Mouse (Mus musculus) megakaryocyte, embryonic 14.5 days (primary cell): Measurements from ENCODE around the gene Cxcl13. TPM values are rescaled to one million over a fixed set of nuclear protein-coding genes. Genes with fewer than 3 reads are reported as not detected.
"Not testable (repeated sequence)": the region's sequence is repeated elsewhere in the genome, so short reads cannot be mapped to it uniquely, and the experiment has no call there.

ENCODE experiments used
- H3K27me3 ChIP-seq: replicated peaks from 2 replicates; pipeline ENCODE3; 2012; ENCODE audit warnings: inconsistent platforms
- H3K36me3 ChIP-seq: replicated peaks from 2 replicates; pipeline ENCODE3; 2012; ENCODE audit warnings: low read length, inconsistent platforms, mixed read lengths
- H3K4me1 ChIP-seq: 2 replicates; pipeline ENCODE4 v1.6.1; 2012; ENCODE audit warnings: inconsistent platforms
- H3K4me3 ChIP-seq: replicated peaks from 2 replicates; pipeline ENCODE3; 2012; ENCODE audit warnings: moderate library complexity, mild to moderate bottlenecking, inconsistent platforms
- H3K9me3 ChIP-seq: 2 replicates; pipeline ENCODE4 v1.6.1; 2012; ENCODE audit warnings: inconsistent platforms
- FLI1 ChIP-seq: IDR thresholded peaks from 2 replicates; pipeline ENCODE4 v1.6.1; 2012; ENCODE audit warnings: low read length, inconsistent platforms, mixed read lengths
- GATA1 ChIP-seq: IDR thresholded peaks from 3 replicates; pipeline ENCODE4 v1.6.1; 2012; ENCODE audit warnings: mixed read lengths, low read length, inconsistent platforms, borderline replicate concordance
- polyA plus RNA-seq: library from polyadenylated mRNA; stranded (reverse); fragments of >175 nt; gene quantifications from 2 replicates; pipeline ENCODE4 v1.2.3, GENCODE M21; 2012; ENCODE audit warnings: low replicate concordance; ENCODE audit not compliant: insufficient read depth

Gene Cxcl13
- polyA plus RNA-seq, 1 experiment, result not detected

DNA sequence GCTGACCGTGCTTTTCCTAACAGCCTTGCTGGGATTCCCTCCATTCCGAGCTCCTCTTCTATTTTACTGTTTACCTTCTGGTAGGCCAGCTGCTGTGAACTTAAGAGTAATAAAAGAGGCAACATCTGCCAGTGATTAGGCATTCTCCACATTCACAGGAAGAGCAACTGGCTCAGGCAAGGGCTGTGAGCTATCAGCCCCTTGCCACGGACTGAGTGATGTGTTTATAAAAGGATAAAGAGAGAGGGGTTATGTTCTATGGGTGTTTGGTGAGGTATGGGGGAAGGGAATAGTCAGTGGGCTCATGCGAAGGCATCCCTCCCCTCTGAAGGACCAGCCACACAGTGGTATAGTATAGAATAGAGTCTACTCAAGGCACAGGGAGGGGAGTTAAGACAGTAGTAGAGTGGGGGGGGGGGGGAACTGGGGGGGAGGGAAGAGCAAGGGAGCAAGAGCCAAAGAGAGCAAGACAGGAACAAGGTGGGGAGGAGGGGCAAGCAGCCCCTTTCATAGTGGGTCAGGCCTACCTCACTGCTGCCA, 16.0 kb upstream of the Cxcl13 start:
- Histone ChIP-seq H3K9me3 (peaks cover 4% of the 10 kb centered on the region; the same call in 1 of the 2 replicates), H3K4me1 (no peaks in the 10 kb centered on the region), H3K27me3 (no peaks in the 10 kb centered on the region), H3K4me3 (no peak overlapping the region), H3K36me3 (no peaks in the 10 kb centered on the region)
- no peak for TF ChIP-seq FLI1
- TF ChIP-seq GATA1, result no peak

GRCm38 (mm10) chr5:95941562-95941961, 15.2 kb upstream of the Cxcl13 start:
- Histone ChIP-seq H3K4me1 (no peaks in the 10 kb centered on the region), H3K36me3 (no peaks in the 10 kb centered on the region), H3K9me3 (peaks cover 4% of the 10 kb centered on the region; the same call in 1 of the 2 replicates), H3K27me3 (peaks cover 2% of the 10 kb centered on the region), H3K4me3 (no peak overlapping the region)
- TF ChIP-seq FLI1 (no peak), GATA1 (no peak)

DNA sequence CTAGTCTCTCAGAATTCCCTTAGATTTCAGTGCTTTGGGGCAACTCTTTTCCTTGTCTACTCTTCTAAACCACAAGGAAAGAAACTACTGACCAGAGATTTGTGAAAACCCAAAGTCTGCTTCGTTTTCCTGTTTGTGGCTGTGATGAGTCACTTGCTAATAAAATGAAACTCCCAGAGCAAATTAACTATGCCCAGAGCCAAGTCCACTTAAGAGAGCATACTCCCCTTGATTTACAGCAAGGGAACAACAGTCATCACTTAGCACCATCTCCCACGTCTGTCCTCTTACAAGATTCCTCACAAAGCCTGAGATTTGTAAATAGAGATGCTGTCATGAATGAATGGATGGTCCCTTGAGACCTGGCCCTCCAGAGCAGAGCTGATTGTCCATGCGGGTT, 11.6 kb upstream of the Cxcl13 start:
- H3K4me1 ChIP-seq, result no peaks in the 10 kb centered on the region
- peaks cover 2% of the 10 kb centered on the region for H3K27me3 ChIP-seq
- H3K9me3 ChIP-seq, result no peaks in the 10 kb centered on the region; the same call in 1 of the 2 replicates
- no peaks in the 10 kb centered on the region for H3K36me3 ChIP-seq
- TF ChIP-seq GATA1, result no peak
- no peak for TF ChIP-seq FLI1
- H3K4me3 ChIP-seq, result no peak overlapping the region

GRCm38 (mm10) chr5:95946344-95946743, 10.4 kb upstream of the Cxcl13 start:
- Histone ChIP-seq H3K36me3 (no peaks in the 10 kb centered on the region), H3K9me3 (no peaks in the 10 kb centered on the region; the same call in 1 of the 2 replicates), H3K27me3 (peaks cover 2% of the 10 kb centered on the region), H3K4me1 (no peaks in the 10 kb centered on the region), H3K4me3 (no peak overlapping the region)
- no peak for TF ChIP-seq FLI1
- no peak for TF ChIP-seq GATA1

DNA sequence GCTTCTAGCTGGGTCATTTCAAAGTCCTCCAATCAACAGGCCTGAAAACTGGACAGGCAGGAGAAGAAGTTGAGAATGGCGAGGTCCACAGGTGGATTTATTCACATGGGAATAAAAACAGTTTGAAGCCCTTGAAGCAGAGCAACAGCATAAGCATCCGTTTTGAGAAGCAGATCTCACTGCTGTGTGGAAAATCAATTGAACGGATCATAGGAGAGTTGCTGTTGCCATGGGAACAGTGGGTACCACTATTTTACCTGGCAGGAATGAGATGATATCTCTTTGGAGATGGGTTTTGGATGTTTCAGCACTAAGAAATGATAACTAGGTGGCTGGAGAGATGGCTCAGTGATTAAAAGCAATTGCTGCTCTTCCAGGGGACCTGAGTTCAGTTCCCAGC, 8.1 kb upstream of the Cxcl13 start:
- TF ChIP-seq FLI1 (no peak), GATA1 (no peak)
- H3K9me3 ChIP-seq, result no peaks in the 10 kb centered on the region; the same call in 1 of the 2 replicates
- no peaks in the 10 kb centered on the region for H3K36me3 ChIP-seq
- no peak overlapping the region for H3K4me3 ChIP-seq
- peaks cover 2% of the 10 kb centered on the region for H3K27me3 ChIP-seq
- no peaks in the 10 kb centered on the region for H3K4me1 ChIP-seq

DNA sequence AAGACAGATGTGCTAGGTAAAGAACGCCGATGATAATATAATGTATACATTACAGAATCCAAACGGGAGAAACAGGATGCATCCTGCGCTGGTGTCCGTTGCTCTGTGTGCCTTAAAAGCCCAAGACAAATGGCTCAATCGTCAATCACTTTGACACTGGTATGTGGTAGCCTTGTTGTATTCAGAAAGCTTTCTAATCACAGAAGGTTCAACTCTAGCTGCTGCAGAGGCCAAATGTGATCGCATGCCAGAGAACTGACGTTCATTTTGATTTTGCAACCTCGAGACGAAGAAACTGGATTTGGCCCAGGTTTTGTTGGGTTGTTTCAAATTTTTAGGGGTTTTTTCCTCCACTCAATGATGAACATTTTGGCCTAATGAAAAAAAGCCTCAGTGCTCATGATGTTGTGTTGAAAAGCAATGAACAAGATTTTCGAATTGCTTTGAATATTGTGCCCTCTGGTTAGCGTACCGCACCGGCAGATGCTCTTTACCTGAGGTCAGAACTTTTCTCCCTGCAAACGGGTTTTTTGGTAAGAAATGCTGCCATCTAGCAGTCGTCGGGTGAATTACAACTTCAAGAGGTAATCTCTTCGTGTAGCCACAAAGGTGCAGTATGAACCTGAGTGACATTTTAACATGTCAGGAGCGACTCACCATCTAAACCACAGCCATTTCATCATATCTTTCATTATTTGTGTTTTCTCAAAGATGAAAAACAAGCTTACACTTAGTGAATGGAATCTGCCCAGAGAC, 6.6 kb upstream of the Cxcl13 start:
- H3K36me3 ChIP-seq, result no peaks in the 10 kb centered on the region
- H3K27me3 ChIP-seq, result peaks cover 2% of the 10 kb centered on the region
- no peak overlapping the region for H3K4me3 ChIP-seq
- H3K9me3 ChIP-seq, result no peaks in the 10 kb centered on the region; the same call in 1 of the 2 replicates
- TF ChIP-seq GATA1 (no peak), FLI1 (no peak)
- H3K4me1 ChIP-seq, result no peaks in the 10 kb centered on the region

DNA sequence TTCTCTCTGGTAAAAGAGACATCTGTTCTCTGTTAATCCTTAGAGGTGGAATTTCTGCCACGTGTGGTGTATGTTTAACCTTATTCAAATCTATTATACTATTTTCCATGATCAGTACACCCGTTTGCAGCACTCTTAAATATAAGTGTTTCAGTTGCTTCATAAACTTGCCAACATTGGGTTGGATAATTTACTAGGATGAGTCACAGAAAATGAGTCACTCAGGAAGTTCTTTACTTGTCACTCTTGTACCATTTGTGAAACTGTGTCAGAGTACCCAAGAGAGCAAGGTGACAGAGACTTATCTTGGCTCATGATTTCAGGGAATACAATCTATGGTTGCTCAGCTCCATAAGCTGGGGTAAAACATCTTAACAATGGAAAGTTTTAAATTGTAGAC, 8.2 kb downstream of the Cxcl13 start:
- no peak for TF ChIP-seq FLI1
- TF ChIP-seq GATA1, result no peak
- H3K4me1 ChIP-seq, result no peaks in the 10 kb centered on the region
- no peaks in the 10 kb centered on the region for H3K9me3 ChIP-seq
- H3K4me3 ChIP-seq, result no peak overlapping the region
- H3K36me3 ChIP-seq, result no peaks in the 10 kb centered on the region
- H3K27me3 ChIP-seq, result no peaks in the 10 kb centered on the region

GRCm38 (mm10) chr5:95966621-95967020, 9.9 kb downstream of the Cxcl13 start:
- no peaks in the 10 kb centered on the region for H3K4me1 ChIP-seq
- H3K9me3 ChIP-seq, result no peaks in the 10 kb centered on the region
- no peaks in the 10 kb centered on the region for H3K27me3 ChIP-seq
- no peaks in the 10 kb centered on the region for H3K36me3 ChIP-seq
- H3K4me3 ChIP-seq, result no peak overlapping the region
- TF ChIP-seq GATA1 (no peak), FLI1 (no peak)

GRCm38 (mm10) chr5:95970845-95971244, 14.1 kb downstream of the Cxcl13 start:
- no peaks in the 10 kb centered on the region for H3K4me1 ChIP-seq
- H3K36me3 ChIP-seq, result no peaks in the 10 kb centered on the region
- H3K9me3 ChIP-seq, result no peaks in the 10 kb centered on the region
- no peak for TF ChIP-seq GATA1
- no peak for TF ChIP-seq FLI1
- no peaks in the 10 kb centered on the region for H3K27me3 ChIP-seq
- no peak overlapping the region for H3K4me3 ChIP-seq

DNA sequence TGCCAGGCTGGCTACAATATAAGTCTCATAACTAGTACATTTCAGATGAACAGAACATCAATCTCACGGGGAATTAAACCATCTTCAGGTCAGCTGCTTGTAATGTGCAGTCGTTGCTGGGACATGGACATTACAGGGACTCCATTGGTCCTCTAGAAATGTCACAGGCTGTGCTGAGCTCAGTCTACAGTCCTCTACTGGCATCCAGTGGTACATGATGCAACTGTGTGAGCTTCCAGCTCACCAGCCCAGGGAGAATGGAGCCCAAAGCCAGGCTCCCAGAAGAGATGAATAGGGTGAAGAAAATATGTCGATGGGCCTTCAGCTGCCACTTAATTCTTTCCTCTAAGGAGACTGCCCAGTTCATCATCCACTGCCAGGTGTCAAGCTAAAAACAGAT, 15.5 kb downstream of the Cxcl13 start:
- TF ChIP-seq GATA1 (no peak), FLI1 (no peak)

DNA sequence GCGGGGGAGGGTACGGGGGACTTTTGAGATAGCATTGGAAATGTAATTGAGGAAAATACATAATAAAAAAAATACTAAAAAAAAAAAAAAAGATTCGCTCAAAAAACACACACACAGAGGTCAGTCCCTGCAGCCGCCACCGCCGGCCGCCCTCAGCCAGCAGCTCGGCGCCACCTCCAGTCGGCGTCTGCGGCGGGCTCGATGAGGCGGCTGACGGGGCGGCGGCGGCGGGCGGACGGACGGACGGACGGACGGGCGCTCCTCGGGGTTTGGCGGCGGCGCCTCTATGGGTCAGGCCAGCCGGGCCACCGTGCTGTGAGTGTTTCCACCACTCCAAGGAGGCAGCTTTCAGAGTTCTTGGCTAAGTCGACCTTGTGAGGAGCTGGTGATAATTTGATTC, 17.1 kb downstream of the Cxcl13 start:
- H3K27me3 ChIP-seq, H3K4me1 ChIP-seq, H3K36me3 ChIP-seq, H3K4me3 ChIP-seq, H3K9me3 ChIP-seq: not testable (repeated sequence)

More for the DNA sequence above, 15.5 kb downstream of the Cxcl13 start:
- Histone ChIP-seq H3K4me1 (no peaks in the 10 kb centered on the region), H3K4me3 (no peak overlapping the region), H3K27me3 (no peaks in the 10 kb centered on the region), H3K9me3 (no peaks in the 10 kb centered on the region), H3K36me3 (no peaks in the 10 kb centered on the region)
